Mouse (Mus musculus) midbrain, postnatal 0 days (tissue): ENCODE measurements around the gene Nup214. TPM values are rescaled to one million over a fixed set of nuclear protein-coding genes. Genes with fewer than 3 reads are reported as not detected.
"Not testable (repeated sequence)": the region's sequence is repeated elsewhere in the genome, so short reads cannot be mapped to it uniquely, and the experiment has no call there.

Source experiments
- ATAC-seq: fragments of 200-750 bp; cut with Nextera tagmentation; 2 replicates; pipeline ENCODE4 v1.8.0; 2017; ENCODE audit warnings: moderate number of reproducible peaks, mild to moderate bottlenecking, moderate TSS enrichment, moderate library complexity; ENCODE audit not compliant: low FRiP score
- DNase-seq: peaks from one replicate; pipeline ENCODE4 v3.0.0-alpha.2; 2015; ENCODE audit warnings: low spot score
- H3K27ac ChIP-seq: fragments of 300-500 bp; sonication (generic); 2 replicates; pipeline ENCODE4 v1.5.1; 2014; ENCODE audit warnings: low read depth, mild to moderate bottlenecking, low read length, mixed read lengths
- H3K27me3 ChIP-seq: fragments of 300-500 bp; sonication (generic); 2 replicates; pipeline ENCODE4 v1.6.1; 2014; ENCODE audit warnings: low read length, control low read depth, mixed read lengths; ENCODE audit not compliant: insufficient read depth
- H3K36me3 ChIP-seq: fragments of 300-500 bp; sonication (generic); 2 replicates; pipeline ENCODE4 v1.6.1; 2014; ENCODE audit warnings: low read length, control low read depth, mixed read lengths; ENCODE audit not compliant: insufficient read depth
- H3K4me1 ChIP-seq: fragments of 300-500 bp; sonication (generic); 2 replicates; pipeline ENCODE4 v1.6.1; 2014; ENCODE audit warnings: mild to moderate bottlenecking, control low read depth, antibody characterized with exemption, low read length, mixed read lengths; ENCODE audit not compliant: insufficient read depth
- H3K4me2 ChIP-seq: fragments of 300-500 bp; sonication (generic); 2 replicates; pipeline ENCODE4 v1.6.1; 2014; ENCODE audit warnings: low read depth, mild to moderate bottlenecking, low read length, mixed read lengths; ENCODE audit not compliant: poor library complexity, severe bottlenecking
- H3K4me3 ChIP-seq: fragments of 300-500 bp; sonication (generic); 2 replicates; pipeline ENCODE4 v1.5.1; 2014; ENCODE audit warnings: low read depth, mild to moderate bottlenecking, low read length, moderate library complexity
- H3K9ac ChIP-seq: fragments of 300-500 bp; sonication (generic); replicated peaks from 2 replicates; pipeline ENCODE4 v1.6.1; 2014; ENCODE audit warnings: mild to moderate bottlenecking, low read length, moderate library complexity, mixed read lengths; ENCODE audit not compliant: poor library complexity, severe bottlenecking
- H3K9me3 ChIP-seq: fragments of 300-500 bp; sonication (generic); 2 replicates; pipeline ENCODE4 v1.6.1; 2016; ENCODE audit warnings: low read length, control low read depth
- CTCF ChIP-seq: IDR thresholded peaks from 2 replicates; pipeline ENCODE4 v1.5.1; 2016; ENCODE audit warnings: antibody characterized with exemption, mild to moderate bottlenecking
- WGBS: fragments of 180-500 bp; shearing (Covaris S2); extraction: QIAGEN DNeasy Blood & Tissue Kit; methylation state at CpG from one replicate; pipeline ENCODE4 v1.1.7; 2014; 5-methylcytosine and 5-hydroxymethylcytosine counted together
- polyA plus RNA-seq: library from polyadenylated mRNA; unstranded; fragments of >200 nt; fragmentation: Nextera tagmentation; extraction: Ambion mirVana; gene quantifications from 2 replicates; pipeline ENCODE4 v1.2.1, GENCODE M21; 2015
- total RNA-seq: library from RNA; depleted of rRNA; stranded (reverse); fragments of >200 nt; gene quantifications from 2 replicates; pipeline ENCODE4 v1.2.3, GENCODE M21; 2014

Nup214 gene
- total and polyA plus RNA-seq, 2 experiments from 2014 or later, result 29.0 to 67.0 TPM

GRCm38 (mm10) chr2:32037279-32037858, 63.1 kb downstream of the Nup214 start:
- TF ChIP-seq CTCF, result no peak
- no peaks in the 10 kb centered on the region for H3K9me3 ChIP-seq
- no peak overlapping the region for H3K27ac ChIP-seq
- no peak for DNase-seq
- H3K27me3 ChIP-seq, result no peaks in the 10 kb centered on the region
- WGBS, result 82% methylated on average over 6 of the region's 6 CpGs
- no peak overlapping the region for H3K4me3 ChIP-seq
- no peak for ATAC-seq
- H3K4me1 ChIP-seq, result no peaks in the 10 kb centered on the region
- H3K9ac ChIP-seq, result no peak overlapping the region
- H3K36me3 ChIP-seq, result peaks cover 59% of the 10 kb centered on the region
- H3K4me2 ChIP-seq, result no peak overlapping the region

- no peak overlapping the region for H3K9ac ChIP-seq
- peaks cover 52% of the 10 kb centered on the region for H3K36me3 ChIP-seq
- ATAC-seq (no peak), DNase-seq (peak; percentile 49)
- TF ChIP-seq CTCF, result no peak
- no peak overlapping the region for H3K27ac ChIP-seq
- no peaks in the 10 kb centered on the region for H3K9me3 ChIP-seq
- WGBS, result 77% methylated on average over 8 of the region's 8 CpGs
- no peak overlapping the region for H3K4me2 ChIP-seq
- H3K27me3 ChIP-seq, result no peaks in the 10 kb centered on the region
- H3K4me3 ChIP-seq, result no peak overlapping the region
- H3K4me1 ChIP-seq, result no peaks in the 10 kb centered on the region
Measured at GRCm38 (mm10) chr2:32038661-32039081, 64.4 kb downstream of the Nup214 start.

- not testable (repeated sequence) for H3K27me3 ChIP-seq, DNase-seq, H3K27ac ChIP-seq, H3K4me3 ChIP-seq, H3K4me1 ChIP-seq, H3K4me2 ChIP-seq, ATAC-seq, H3K9ac ChIP-seq, H3K9me3 ChIP-seq
- WGBS, result 90% methylated on average over 9 of the region's 9 CpGs
- H3K36me3 ChIP-seq, result peaks cover 46% of the 10 kb centered on the region
Measured at GRCm38 (mm10) chr2:32040646-32041045, 66.4 kb downstream of the Nup214 start.

DNA sequence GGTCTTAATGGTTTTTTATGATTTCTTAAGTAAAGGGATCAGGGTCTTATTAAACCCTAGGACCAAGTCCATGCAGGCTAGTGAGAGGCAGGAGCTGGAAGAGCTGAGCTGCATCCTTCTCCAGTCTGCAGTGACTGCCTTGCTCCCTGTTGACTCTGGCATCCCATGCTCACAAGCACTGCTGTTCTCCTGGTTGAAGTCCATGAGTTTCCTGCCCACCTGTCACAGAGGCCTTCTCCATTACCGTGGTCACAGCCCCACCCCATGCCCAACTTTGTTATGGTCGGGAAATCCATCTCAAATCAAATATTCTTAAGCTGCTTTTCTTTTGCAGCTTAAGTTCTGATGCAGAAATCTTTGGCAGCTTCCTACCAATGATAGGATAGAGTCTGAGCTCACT, 66.9 kb downstream of the Nup214 start:
- H3K27ac ChIP-seq, result no peak overlapping the region
- no peaks in the 10 kb centered on the region for H3K4me1 ChIP-seq
- H3K36me3 ChIP-seq, result peaks cover 45% of the 10 kb centered on the region
- no peak overlapping the region for H3K9ac ChIP-seq
- no peak for TF ChIP-seq CTCF
- ATAC-seq (no peak), DNase-seq (no peak)
- WGBS, result 89% methylated on average over 2 of the region's 2 CpGs
- H3K9me3 ChIP-seq, result no peaks in the 10 kb centered on the region
- H3K27me3 ChIP-seq, result no peaks in the 10 kb centered on the region
- no peak overlapping the region for H3K4me3 ChIP-seq
- no peak overlapping the region for H3K4me2 ChIP-seq

- no peak for TF ChIP-seq CTCF
- no peaks in the 10 kb centered on the region for H3K27me3 ChIP-seq
- no peaks in the 10 kb centered on the region for H3K4me1 ChIP-seq
- no peak overlapping the region for H3K27ac ChIP-seq
- DNase-seq (no peak), ATAC-seq (no peak)
- no peak overlapping the region for H3K4me3 ChIP-seq
- peaks cover 48% of the 10 kb centered on the region for H3K36me3 ChIP-seq
- WGBS, result 69% methylated on average over 5 of the region's 5 CpGs
- H3K4me2 ChIP-seq, result no peak overlapping the region
- no peaks in the 10 kb centered on the region for H3K9me3 ChIP-seq
- no peak overlapping the region for H3K9ac ChIP-seq
Measured at GRCm38 (mm10) chr2:32043836-32044235, 69.6 kb downstream of the Nup214 start.

DNA sequence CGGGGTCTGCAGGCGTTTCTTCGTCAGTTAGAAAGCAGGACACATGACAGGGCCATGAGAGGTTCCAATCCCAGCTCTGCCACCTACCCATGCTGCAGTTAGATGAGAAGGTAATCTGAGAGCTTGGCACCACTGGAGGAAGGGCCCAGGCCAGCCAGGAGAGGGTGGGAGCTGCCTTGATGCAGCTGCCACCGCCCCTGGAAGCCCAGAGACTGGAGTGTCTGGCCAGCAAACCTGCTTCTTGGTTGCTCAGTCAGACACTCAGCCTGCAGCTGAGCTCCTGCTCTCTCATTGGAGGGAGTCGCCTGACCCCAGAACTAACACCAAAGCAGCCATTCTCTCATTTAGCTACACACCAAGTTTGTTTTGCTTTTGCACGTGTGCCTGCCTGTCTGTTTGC, 71.1 kb downstream of the Nup214 start:
- Histone ChIP-seq H3K27ac (no peak overlapping the region), H3K9me3 (no peaks in the 10 kb centered on the region), H3K36me3 (peaks cover 39% of the 10 kb centered on the region), H3K4me1 (no peaks in the 10 kb centered on the region), H3K4me2 (no peak overlapping the region), H3K27me3 (no peaks in the 10 kb centered on the region), H3K9ac (no peak overlapping the region), H3K4me3 (no peak overlapping the region)
- 87% methylated on average over 6 of the region's 6 CpGs for WGBS
- no peak for TF ChIP-seq CTCF
- ATAC-seq (no peak), DNase-seq (no peak)
